Mouse (Mus musculus): ENCODE data around the gene Zbtb42. TPM values are rescaled to one million over a fixed set of nuclear protein-coding genes. Genes with fewer than 3 reads are reported as not detected.

The Zbtb42 gene
- total RNA-seq, 2 experiments from 2014 or later: 0.92 to 1.8 TPM

- no peak for ATAC-seq (replicated peaks; ENCODE audit: poor library complexity)
Measured at GRCm38 (mm10) chr12:112660576-112661326, 17.9 kb upstream of the Zbtb42 start.

GRCm38 (mm10) chr12:112661327-112661605 is 17.4 kb upstream of the Zbtb42 start:
- no peak for ATAC-seq (replicated peaks; ENCODE audit: poor library complexity)

GRCm38 (mm10) chr12:112661851-112662250 is 16.8 kb upstream of the Zbtb42 start:
- no peak for ATAC-seq (replicated peaks; ENCODE audit: poor library complexity)

- no peak for ATAC-seq (replicated peaks; ENCODE audit: poor library complexity)
Measured at GRCm38 (mm10) chr12:112663303-112663702, 15.3 kb upstream of the Zbtb42 start.

- no peak for ATAC-seq (replicated peaks; ENCODE audit: poor library complexity)
Measured at GRCm38 (mm10) chr12:112663716-112664115, 14.9 kb upstream of the Zbtb42 start.

GRCm38 (mm10) chr12:112664124-112664523 is 14.5 kb upstream of the Zbtb42 start:
- ATAC-seq (replicated peaks; ENCODE audit: poor library complexity): no peak

GRCm38 (mm10) chr12:112664656-112665055 is 14.0 kb upstream of the Zbtb42 start:
- ATAC-seq (replicated peaks; ENCODE audit: poor library complexity): no peak

- ATAC-seq (replicated peaks; ENCODE audit: poor library complexity): peak; percentile 40
Measured at GRCm38 (mm10) chr12:112665445-112665844, 13.2 kb upstream of the Zbtb42 start.

GRCm38 (mm10) chr12:112665881-112666544 is 12.6 kb upstream of the Zbtb42 start:
- no peak for ATAC-seq (replicated peaks; ENCODE audit: poor library complexity)

GRCm38 (mm10) chr12:112667619-112668297 is 10.9 kb upstream of the Zbtb42 start:
- ATAC-seq (replicated peaks; ENCODE audit: poor library complexity): peak; percentile 14; the same call in 1 of the 2 replicates

GRCm38 (mm10) chr12:112670718-112671393 is 7.8 kb upstream of the Zbtb42 start:
- ATAC-seq (replicated peaks; ENCODE audit: poor library complexity): no peak

GRCm38 (mm10) chr12:112671891-112672290 is 6.7 kb upstream of the Zbtb42 start:
- ATAC-seq (replicated peaks; ENCODE audit: poor library complexity): no peak

- peak; percentile 38 for ATAC-seq (replicated peaks; ENCODE audit: poor library complexity)
Measured at GRCm38 (mm10) chr12:112672744-112673575, 5.7 kb upstream of the Zbtb42 start.

GRCm38 (mm10) chr12:112673576-112674091 is 5.0 kb upstream of the Zbtb42 start:
- no peak for ATAC-seq (replicated peaks; ENCODE audit: poor library complexity)

- ATAC-seq (replicated peaks; ENCODE audit: poor library complexity): peak; percentile 52
Measured at GRCm38 (mm10) chr12:112674132-112675011, 4.3 kb upstream of the Zbtb42 start, which contains the start of gene Akt1. TSS of gene Akt1 (minus strand) at chr12:112674884.

- ATAC-seq (replicated peaks; ENCODE audit: poor library complexity): peak; percentile 61
Measured at GRCm38 (mm10) chr12:112675245-112676035, 3.2 kb upstream of the Zbtb42 start.

- ATAC-seq (replicated peaks; ENCODE audit: poor library complexity): no peak
Measured at GRCm38 (mm10) chr12:112677076-112677475, 1.6 kb upstream of the Zbtb42 start.

- no peak for ATAC-seq (replicated peaks; ENCODE audit: poor library complexity)
Measured at GRCm38 (mm10) chr12:112677943-112678554, 579 bp upstream of the Zbtb42 start.

All from megakaryocyte progenitor cell, adult 5-6 weeks (primary cell).